Mouse (Mus musculus): ENCODE results near the gene Angptl6.

The Angptl6 gene

GRCm38 (mm10) chr9:20879097-20879792, at the start of gene Angptl6:
Gene Angptl6 (minus strand): TSS chr9:20879727.
- no peak for DNase-seq

- DNase-seq: no peak
These were observed 43.7 kb upstream of the Angptl6 start for GRCm38 (mm10) chr9:20923258-20923657.

GRCm38 (mm10) chr9:20916160-20916559, 36.6 kb upstream of the Angptl6 start:
- DNase-seq: peak; percentile 46 to 53

GRCm38 (mm10) chr9:20909948-20910347, 30.4 kb upstream of the Angptl6 start:
- DNase-seq: peak; percentile 37 to 65

GRCm38 (mm10) chr9:20902174-20902491, 22.6 kb upstream of the Angptl6 start:
- no peak for DNase-seq

- peak in 1 of 2 experiments; percentile 58 for DNase-seq
These were observed 22.1 kb upstream of the Angptl6 start for GRCm38 (mm10) chr9:20901466-20902173.

- DNase-seq: peak; percentile 79 to 82
These were observed 19.1 kb upstream of the Angptl6 start, which contains the start of gene Eif3g for GRCm38 (mm10) chr9:20898511-20899073. Gene Eif3g (minus strand): TSS chr9:20898623.

GRCm38 (mm10) chr9:20897736-20898510, 18.4 kb upstream of the Angptl6 start:
- no peak for DNase-seq

- no peak for DNase-seq
These were observed 15.9 kb upstream of the Angptl6 start for GRCm38 (mm10) chr9:20895382-20895781.

- DNase-seq: no peak
These were observed 15.1 kb upstream of the Angptl6 start for GRCm38 (mm10) chr9:20894629-20895028.

GRCm38 (mm10) chr9:20893590-20894343, 14.2 kb upstream of the Angptl6 start:
- no peak for DNase-seq

GRCm38 (mm10) chr9:20893069-20893468, 13.5 kb upstream of the Angptl6 start:
- DNase-seq: no peak

- DNase-seq: no peak
These were observed 12.7 kb upstream of the Angptl6 start for GRCm38 (mm10) chr9:20892104-20892653.

- DNase-seq: no peak
These were observed 12.0 kb upstream of the Angptl6 start for GRCm38 (mm10) chr9:20891339-20892103.

GRCm38 (mm10) chr9:20890411-20890810, 10.9 kb upstream of the Angptl6 start:
- no peak for DNase-seq

GRCm38 (mm10) chr9:20889185-20890141, 9.9 kb upstream of the Angptl6 start:
- DNase-seq: no peak

- no peak for DNase-seq
These were observed 8.8 kb upstream of the Angptl6 start for GRCm38 (mm10) chr9:20888386-20888765.

GRCm38 (mm10) chr9:20887704-20888385, 8.3 kb upstream of the Angptl6 start, which contains the start of gene Ppan:
Gene Ppan (plus strand): TSS chr9:20888175.
- peak; percentile 96 for DNase-seq

GRCm38 (mm10) chr9:20887191-20887590, 7.7 kb upstream of the Angptl6 start:
- DNase-seq: no peak
